Mouse (Mus musculus): ENCODE measurements around the gene Acsbg2.

DNA sequence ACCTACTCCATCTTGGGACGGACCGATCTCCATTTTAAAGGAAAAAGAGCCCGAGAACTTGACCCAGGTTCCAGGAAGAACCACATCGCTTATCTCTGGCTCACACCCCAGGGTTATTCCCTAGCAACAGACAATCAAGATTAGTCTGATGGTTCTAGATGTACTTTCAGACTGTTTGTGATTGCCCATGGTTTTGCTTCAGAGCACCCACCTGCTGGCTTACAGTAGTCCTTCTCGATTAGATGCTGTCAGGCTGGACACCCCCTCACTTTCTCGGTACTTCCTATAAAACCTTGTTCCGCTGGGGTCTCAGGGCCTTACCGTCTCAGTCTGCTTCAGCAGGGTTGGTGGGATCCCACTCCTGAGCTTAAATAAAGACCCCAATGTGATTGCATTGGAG, 37.9 kb downstream of the Acsbg2 start:
- TF ChIP-seq CTCF (IDR thresholded peaks at IDR 0.05) (no peak), POLR2A (IDR thresholded peaks at IDR 0.05; ENCODE audit: insufficient read depth, low read depth, low read length) (no peak), EP300 (IDR thresholded peaks at IDR 0.05; ENCODE audit: insufficient read depth, low read depth, low read length) (no peak)

Measured in heart, adult 2 months (tissue).